Mouse (Mus musculus) neural tube, embryonic 15.5 days (tissue): ENCODE results near the gene Mmp11. TPM values are rescaled to one million over a fixed set of nuclear protein-coding genes. Genes with fewer than 3 reads are reported as not detected.

Source experiments
- ATAC-seq: fragments of 200-750 bp; cut with Nextera tagmentation; 2 replicates; pipeline ENCODE4 v1.8.0; 2017; ENCODE audit warnings: mild to moderate bottlenecking, moderate TSS enrichment, moderate library complexity; ENCODE audit not compliant: low FRiP score
- H3K27ac ChIP-seq: fragments of 300-500 bp; sonication (generic); replicated peaks from 2 replicates; pipeline ENCODE4 v1.5.1; 2015; ENCODE audit warnings: mild to moderate bottlenecking, inconsistent platforms
- H3K27me3 ChIP-seq: fragments of 300-500 bp; sonication (generic); replicated peaks from 2 replicates; pipeline ENCODE4 v1.6.1; 2015; ENCODE audit warnings: inconsistent platforms
- H3K36me3 ChIP-seq: fragments of 300-500 bp; sonication (generic); 2 replicates; pipeline ENCODE4 v1.6.1; 2015; ENCODE audit warnings: inconsistent platforms
- H3K4me1 ChIP-seq: fragments of 300-500 bp; sonication (generic); 2 replicates; pipeline ENCODE4 v1.6.1; 2015; ENCODE audit warnings: inconsistent platforms
- H3K4me2 ChIP-seq: fragments of 300-500 bp; sonication (generic); 2 replicates; pipeline ENCODE4 v1.6.1; 2015; ENCODE audit warnings: inconsistent platforms, mild to moderate bottlenecking, moderate library complexity
- H3K4me3 ChIP-seq: fragments of 300-500 bp; sonication (generic); replicated peaks from 2 replicates; pipeline ENCODE4 v1.5.1; 2015; ENCODE audit warnings: mild to moderate bottlenecking, inconsistent platforms
- H3K9ac ChIP-seq: fragments of 300-500 bp; sonication (generic); replicated peaks from 2 replicates; pipeline ENCODE4 v1.6.1; 2015; ENCODE audit warnings: mild to moderate bottlenecking, inconsistent platforms
- H3K9me3 ChIP-seq: fragments of 300-500 bp; sonication (generic); replicated peaks from 2 replicates; pipeline ENCODE4 v1.6.1; 2016; ENCODE audit warnings: inconsistent platforms
- WGBS: fragments of 180-500 bp; shearing (Covaris S2); methylation state at CpG from one replicate; pipeline ENCODE4 v1.1.7; 2015; ENCODE audit warnings: mixed read lengths; 5-methylcytosine and 5-hydroxymethylcytosine counted together
- polyA plus RNA-seq: library from polyadenylated mRNA; unstranded; fragments of >200 nt; fragmentation: Nextera tagmentation; extraction: Ambion mirVana; gene quantifications from 2 replicates; pipeline ENCODE4 v1.2.1, GENCODE M21; 2015

Gene Mmp11
- polyA plus RNA-seq, 1 experiment from 2014 or later, result 18.6 TPM

GRCm38 (mm10) chr10:75916840-75917239, 19.5 kb downstream of the Mmp11 start:
- no peak overlapping the region for H3K4me3 ChIP-seq
- peaks cover 45% of the 10 kb centered on the region for H3K36me3 ChIP-seq
- peaks cover 41% of the 10 kb centered on the region for H3K4me1 ChIP-seq
- no peak overlapping the region for H3K4me2 ChIP-seq
- no peak overlapping the region for H3K9ac ChIP-seq
- no peaks in the 10 kb centered on the region for H3K27me3 ChIP-seq
- H3K9me3 ChIP-seq, result no peaks in the 10 kb centered on the region
- H3K27ac ChIP-seq, result no peak overlapping the region
- WGBS, result 79% methylated on average over 8 of the region's 8 CpGs
- ATAC-seq, result no peak

- H3K36me3 ChIP-seq, result peaks cover 57% of the 10 kb centered on the region
- no peaks in the 10 kb centered on the region for H3K27me3 ChIP-seq
- peaks cover 38% of the 10 kb centered on the region for H3K4me1 ChIP-seq
- H3K4me2 ChIP-seq, result no peak overlapping the region
- no peak for ATAC-seq
- no peak overlapping the region for H3K9ac ChIP-seq
- no peaks in the 10 kb centered on the region for H3K9me3 ChIP-seq
- H3K27ac ChIP-seq, result no peak overlapping the region
- WGBS, result 91% methylated on average over 7 of the region's 7 CpGs
- H3K4me3 ChIP-seq, result no peak overlapping the region
Observed at GRCm38 (mm10) chr10:75915557-75915956, 20.7 kb downstream of the Mmp11 start.

- H3K4me3 ChIP-seq, result no peak overlapping the region
- no peak overlapping the region for H3K27ac ChIP-seq
- no peaks in the 10 kb centered on the region for H3K9me3 ChIP-seq
- ATAC-seq, result no peak
- H3K4me2 ChIP-seq, result no peak overlapping the region
- H3K9ac ChIP-seq, result no peak overlapping the region
- 66% methylated on average over 6 of the region's 6 CpGs for WGBS
- H3K27me3 ChIP-seq, result no peaks in the 10 kb centered on the region
- H3K36me3 ChIP-seq, result peaks cover 71% of the 10 kb centered on the region
- H3K4me1 ChIP-seq, result peaks cover 14% of the 10 kb centered on the region
Observed at GRCm38 (mm10) chr10:75913013-75913589, 23.2 kb downstream of the Mmp11 start.

- H3K9ac ChIP-seq, result no peak overlapping the region
- WGBS, result 75% methylated on average over 2 of the region's 2 CpGs
- no peaks in the 10 kb centered on the region for H3K9me3 ChIP-seq
- H3K4me1 ChIP-seq, result no peaks in the 10 kb centered on the region
- H3K4me2 ChIP-seq, result no peak overlapping the region
- peaks cover 83% of the 10 kb centered on the region for H3K36me3 ChIP-seq
- no peak for ATAC-seq
- H3K27ac ChIP-seq, result no peak overlapping the region
- H3K27me3 ChIP-seq, result no peaks in the 10 kb centered on the region
- H3K4me3 ChIP-seq, result no peak overlapping the region
Observed at GRCm38 (mm10) chr10:75910698-75911097, 25.6 kb downstream of the Mmp11 start.

- 96% methylated on average over 4 of the region's 4 CpGs for WGBS
- Histone ChIP-seq H3K4me2 (no peak overlapping the region), H3K9ac (no peak overlapping the region), H3K4me1 (no peaks in the 10 kb centered on the region), H3K36me3 (peaks cover 93% of the 10 kb centered on the region), H3K27ac (no peak overlapping the region), H3K4me3 (no peak overlapping the region), H3K9me3 (no peaks in the 10 kb centered on the region), H3K27me3 (no peaks in the 10 kb centered on the region)
- no peak for ATAC-seq
Observed at GRCm38 (mm10) chr10:75906882-75907281, 29.4 kb downstream of the Mmp11 start.

GRCm38 (mm10) chr10:75904391-75904790, 31.9 kb downstream of the Mmp11 start:
- no peak overlapping the region for H3K27ac ChIP-seq
- no peaks in the 10 kb centered on the region for H3K9me3 ChIP-seq
- H3K4me3 ChIP-seq, result no peak overlapping the region
- H3K4me1 ChIP-seq, result no peaks in the 10 kb centered on the region
- no peak overlapping the region for H3K4me2 ChIP-seq
- H3K27me3 ChIP-seq, result no peaks in the 10 kb centered on the region
- no peak for ATAC-seq
- H3K36me3 ChIP-seq, result peaks cover 89% of the 10 kb centered on the region
- no peak overlapping the region for H3K9ac ChIP-seq
- 90% methylated on average over 5 of the region's 5 CpGs for WGBS

- Histone ChIP-seq H3K27ac (peak overlapping the region; percentile 61), H3K4me1 (peaks cover 9% of the 10 kb centered on the region; the same call in 1 of the 2 replicates), H3K36me3 (peaks cover 85% of the 10 kb centered on the region), H3K9me3 (no peaks in the 10 kb centered on the region), H3K4me2 (no peak overlapping the region), H3K27me3 (no peaks in the 10 kb centered on the region), H3K4me3 (no peak overlapping the region), H3K9ac (no peak overlapping the region)
- 77% methylated on average over 3 of the region's 3 CpGs for WGBS
- no peak for ATAC-seq
Observed at GRCm38 (mm10) chr10:75898846-75899245, 37.5 kb downstream of the Mmp11 start.

GRCm38 (mm10) chr10:75898039-75898564, 38.2 kb downstream of the Mmp11 start:
- Histone ChIP-seq H3K9ac (no peak overlapping the region), H3K27ac (peak overlapping the region; percentile 61; the same call in 1 of the 2 replicates), H3K9me3 (no peaks in the 10 kb centered on the region), H3K4me2 (no peak overlapping the region), H3K27me3 (no peaks in the 10 kb centered on the region), H3K4me3 (no peak overlapping the region), H3K36me3 (peaks cover 78% of the 10 kb centered on the region), H3K4me1 (peaks cover 16% of the 10 kb centered on the region)
- no peak for ATAC-seq
- 75% methylated on average over 6 of the region's 6 CpGs for WGBS

GRCm38 (mm10) chr10:75897373-75897772, 38.9 kb downstream of the Mmp11 start:
- ATAC-seq, result no peak

GRCm38 (mm10) chr10:75896208-75896607, 40.1 kb downstream of the Mmp11 start:
- H3K4me2 ChIP-seq, result no peak overlapping the region
- peaks cover 16% of the 10 kb centered on the region for H3K4me1 ChIP-seq
- H3K4me3 ChIP-seq, result no peak overlapping the region
- WGBS, result 92% methylated on average over 1 of the region's 1 CpGs
- H3K9me3 ChIP-seq, result no peaks in the 10 kb centered on the region
- peaks cover 59% of the 10 kb centered on the region for H3K36me3 ChIP-seq
- no peak overlapping the region for H3K27ac ChIP-seq
- H3K9ac ChIP-seq, result no peak overlapping the region
- no peaks in the 10 kb centered on the region for H3K27me3 ChIP-seq
- ATAC-seq, result no peak

More at GRCm38 (mm10) chr10:75897373-75897772, 38.9 kb downstream of the Mmp11 start:
- 39% methylated on average over 6 of the region's 6 CpGs for WGBS
- Histone ChIP-seq H3K9ac (no peak overlapping the region), H3K36me3 (peaks cover 70% of the 10 kb centered on the region), H3K4me3 (no peak overlapping the region), H3K4me1 (peaks cover 16% of the 10 kb centered on the region), H3K27ac (no peak overlapping the region), H3K27me3 (no peaks in the 10 kb centered on the region), H3K9me3 (no peaks in the 10 kb centered on the region), H3K4me2 (no peak overlapping the region)

GRCm38 (mm10) chr10:75895730-75896129, 40.6 kb downstream of the Mmp11 start:
- Histone ChIP-seq H3K27me3 (no peaks in the 10 kb centered on the region), H3K4me1 (peaks cover 16% of the 10 kb centered on the region), H3K4me3 (no peak overlapping the region), H3K4me2 (no peak overlapping the region), H3K27ac (no peak overlapping the region), H3K9me3 (no peaks in the 10 kb centered on the region), H3K36me3 (peaks cover 54% of the 10 kb centered on the region), H3K9ac (no peak overlapping the region)
- 96% methylated on average over 5 of the region's 5 CpGs for WGBS
- ATAC-seq, result no peak

GRCm38 (mm10) chr10:75894601-75895000, 41.7 kb downstream of the Mmp11 start:
- H3K4me2 ChIP-seq, result no peak overlapping the region
- H3K4me3 ChIP-seq, result no peak overlapping the region
- H3K9ac ChIP-seq, result no peak overlapping the region
- H3K36me3 ChIP-seq, result peaks cover 47% of the 10 kb centered on the region
- H3K4me1 ChIP-seq, result peaks cover 16% of the 10 kb centered on the region
- H3K27ac ChIP-seq, result no peak overlapping the region
- H3K9me3 ChIP-seq, result no peaks in the 10 kb centered on the region
- no peak for ATAC-seq
- WGBS, result 83% methylated on average over 6 of the region's 6 CpGs
- H3K27me3 ChIP-seq, result no peaks in the 10 kb centered on the region
